Mouse (Mus musculus) kidney, embryonic 14.5 days (tissue): ENCODE data around the gene Gm36176. TPM values are rescaled to one million over a fixed set of nuclear protein-coding genes. Genes with fewer than 3 reads are reported as not detected.

Experiments
- polyA plus RNA-seq: library from polyadenylated mRNA; unstranded; fragments of >200 nt; fragmentation: Nextera tagmentation; extraction: Ambion mirVana; gene quantifications from 2 replicates; pipeline ENCODE4 v1.2.1, GENCODE M21; 2014

Gm36176 gene
- polyA plus RNA-seq, 1 experiment from 2014 or later: not detected

Other genes with a start within 250 kb of the Gm36176 start
- gene Sumo3, start 240.7 kb upstream of the Gm36176 start, polyA plus RNA-seq: 253 and 294 TPM in 2 replicates
- gene Gm49325, start 240.6 kb upstream of the Gm36176 start, polyA plus RNA-seq: 1.2 and 1.8 TPM in 2 replicates
- gene Ube2g2, start 224.5 kb upstream of the Gm36176 start, polyA plus RNA-seq: 41.3 and 51.8 TPM in 2 replicates
- 0.41 and 0.74 TPM in 2 replicates for gene Tspear, start 160.2 kb upstream of the Gm36176 start, polyA plus RNA-seq
- gene Gm19402, start 156.0 kb upstream of the Gm36176 start, polyA plus RNA-seq: not detected in 2 replicates
- gene Gm9508, start 149.6 kb upstream of the Gm36176 start, polyA plus RNA-seq: not detected in 2 replicates
- gene Gm10272, start 140.2 kb upstream of the Gm36176 start, polyA plus RNA-seq: not detected in 2 replicates
- gene Gm10024, start 135.3 kb upstream of the Gm36176 start, polyA plus RNA-seq: not detected in 2 replicates
- not detected in 2 replicates for gene Gm10142, start 131.0 kb upstream of the Gm36176 start, polyA plus RNA-seq
- gene Krtap12-1, start 126.2 kb upstream of the Gm36176 start, polyA plus RNA-seq: not detected in 2 replicates
- not detected in 2 replicates for gene Gm10100, start 120.3 kb upstream of the Gm36176 start, polyA plus RNA-seq
- not detected in 2 replicates for gene Gm18596, start 104.2 kb upstream of the Gm36176 start, polyA plus RNA-seq
- not detected in 2 replicates for gene Gm9736, start 95.4 kb upstream of the Gm36176 start, polyA plus RNA-seq
- gene Gm3233, start 87.1 kb upstream of the Gm36176 start, polyA plus RNA-seq: not detected in 2 replicates
- not detected in 2 replicates for gene Gm3238, start 75.5 kb upstream of the Gm36176 start, polyA plus RNA-seq
- gene Gm7138, start 69.9 kb upstream of the Gm36176 start, polyA plus RNA-seq: not detected in 2 replicates
- gene Gm3250, start 64.3 kb upstream of the Gm36176 start, polyA plus RNA-seq: not detected in 2 replicates
- not detected in 2 replicates for gene Gm7137, start 58.6 kb upstream of the Gm36176 start, polyA plus RNA-seq
- gene Gm9639, start 51.7 kb upstream of the Gm36176 start, polyA plus RNA-seq: not detected in 2 replicates
- not detected in 2 replicates for gene Gm19668, start 47.7 kb upstream of the Gm36176 start, polyA plus RNA-seq
- gene Gm9507, start 35.0 kb upstream of the Gm36176 start, polyA plus RNA-seq: not detected in 2 replicates
- gene Gm2696, start 32.1 kb upstream of the Gm36176 start, polyA plus RNA-seq: not detected in 2 replicates
- gene Krtap10-4, start 19.7 kb upstream of the Gm36176 start, polyA plus RNA-seq: not detected in 2 replicates
- not detected in 2 replicates for gene Krtap10-10, start 10.9 kb upstream of the Gm36176 start, polyA plus RNA-seq
- gene Gm10318, start 6.1 kb downstream of the Gm36176 start, polyA plus RNA-seq: not detected in 2 replicates
- gene Gm3285, start 15.2 kb downstream of the Gm36176 start, polyA plus RNA-seq: not detected in 2 replicates
- 2.2 and 3.3 TPM in 2 replicates for gene Lrrc3, start 55.7 kb downstream of the Gm36176 start, polyA plus RNA-seq
- 0.27 and 0.54 TPM in 2 replicates for gene Trpm2, start 123.8 kb downstream of the Gm36176 start, polyA plus RNA-seq
- 26.4 and 35.8 TPM in 2 replicates for gene 1810043G02Rik, start 131.7 kb downstream of the Gm36176 start, polyA plus RNA-seq
- 91.2 and 118 TPM in 2 replicates for gene Pfkl, start 163.3 kb downstream of the Gm36176 start, polyA plus RNA-seq
- 0.41 and 0.66 TPM in 2 replicates for gene Dnmt3l, start 195.1 kb downstream of the Gm36176 start, polyA plus RNA-seq
- gene Aire, start 196.8 kb downstream of the Gm36176 start, polyA plus RNA-seq: 1.2 and 1.5 TPM in 2 replicates
- 3.8 and 4.8 TPM in 2 replicates for gene Icosl, start 222.5 kb downstream of the Gm36176 start, polyA plus RNA-seq